Mouse (Mus musculus): ENCODE data around the gene Srrm3. TPM values are rescaled to one million over a fixed set of nuclear protein-coding genes. Genes with fewer than 3 reads are reported as not detected.

The Srrm3 gene
- polyA plus RNA-seq (2012; rRNA removed) = 25.2 and 42.1 TPM in 2 replicates

GRCm38 (mm10) chr5:135806555-135807262, at the start of gene Srrm3:
Srrm3 (plus strand) TSS chr5:135806890.

DNA sequence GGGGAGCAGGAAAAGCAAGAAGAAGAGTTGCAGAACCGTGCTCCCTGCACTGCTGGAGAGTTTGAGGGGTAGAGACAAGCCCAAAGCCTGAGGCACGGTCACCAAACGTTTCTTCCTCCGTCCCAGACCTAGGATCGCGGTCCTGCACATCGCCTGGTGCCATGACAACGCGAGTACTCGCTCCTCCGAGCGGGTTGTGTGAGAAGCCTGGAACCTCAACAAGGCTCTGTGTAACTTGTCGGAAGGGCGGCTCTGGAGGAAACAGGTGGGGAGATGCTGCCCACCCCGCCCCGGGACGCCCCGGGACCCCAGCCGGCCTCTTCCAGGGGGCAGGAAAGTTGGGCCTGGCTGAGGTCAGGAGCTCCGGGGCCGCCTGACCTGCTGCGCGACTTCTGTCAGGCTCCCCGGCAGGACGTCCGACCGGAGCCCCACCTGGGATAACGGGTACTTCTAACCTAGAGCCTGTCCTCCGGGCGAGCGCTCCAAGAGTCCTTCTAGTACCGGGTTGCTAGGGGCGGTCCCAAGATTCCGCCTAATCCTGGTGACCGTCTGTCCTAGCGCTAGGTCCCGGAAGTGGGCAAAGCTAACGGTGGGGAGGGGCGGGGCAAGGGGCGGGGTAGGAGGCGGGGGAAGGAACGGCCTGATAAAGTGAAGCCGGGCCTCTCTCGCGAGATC, 28.8 kb upstream of the Srrm3 start, which contains the start of gene Styxl1:
Styxl1 (minus strand) TSS at position 590 of the 675 bp plus-strand sequence.

DNA sequence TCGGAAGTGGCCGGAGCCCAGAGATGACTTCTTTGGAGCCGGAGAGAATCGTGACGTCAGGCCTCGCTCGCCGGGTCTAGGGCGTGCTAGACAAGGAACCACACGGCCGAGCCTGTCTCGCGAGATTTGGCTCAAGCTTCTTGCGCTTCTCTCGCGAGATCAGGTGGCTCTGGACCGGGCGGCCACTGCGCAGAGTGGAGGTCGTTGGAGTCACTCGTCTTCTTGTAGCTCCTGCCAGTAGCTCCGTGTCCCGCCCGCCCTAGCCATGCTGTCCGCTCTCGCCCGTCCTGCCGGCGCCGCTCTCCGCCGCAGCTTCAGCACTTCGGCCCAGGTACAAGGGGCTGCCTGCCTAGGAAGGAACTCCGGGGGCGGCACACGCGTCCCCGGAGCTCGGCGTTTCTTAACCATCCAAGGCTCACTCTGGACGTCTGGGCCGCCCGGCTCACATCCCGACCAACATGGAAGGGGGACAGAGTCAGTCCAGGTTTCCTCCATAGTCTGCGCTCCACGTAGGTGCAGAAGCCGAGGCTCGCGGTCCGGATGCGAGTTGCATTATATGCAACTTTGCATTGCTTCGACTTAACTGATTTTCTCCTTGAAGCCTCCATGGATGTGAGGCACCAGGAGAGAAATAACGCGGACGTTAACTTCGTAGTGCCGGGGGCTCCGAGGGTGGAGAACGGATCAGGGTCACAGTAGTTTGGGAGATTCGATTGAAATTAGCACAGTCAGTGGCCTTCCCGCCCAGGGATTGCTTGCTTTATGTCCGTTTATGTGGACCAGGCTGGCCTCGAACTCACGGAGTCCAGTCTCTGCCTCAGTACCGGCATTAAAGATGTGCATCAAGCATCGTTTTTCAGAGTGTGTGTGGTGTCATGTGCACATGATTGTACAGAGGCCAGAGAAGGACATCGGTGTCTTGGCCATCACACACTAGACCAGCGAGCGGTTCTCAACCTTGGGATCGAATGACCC, 27.9 kb upstream of the Srrm3 start, which contains the start of gene Mdh2:
Mdh2 (plus strand) TSS at position 10 of the 975 bp plus-strand sequence.

GRCm38 (mm10) chr5:135887675-135888102, 81.0 kb downstream of the Srrm3 start, which contains the start of gene Hspb1:
Hspb1 (plus strand) TSS chr5:135887919.

Other genes starting within 250 kb of the Srrm3 start
- not detected in 2 replicates for gene Ccl26, start 243.3 kb upstream of the Srrm3 start, polyA plus RNA-seq (2012; rRNA removed)
- gene Ccl24, start 233.8 kb upstream of the Srrm3 start, polyA plus RNA-seq (2012; rRNA removed) = 1.1 and 1.9 TPM in 2 replicates
- gene Rhbdd2, start 174.3 kb upstream of the Srrm3 start, polyA plus RNA-seq (2012; rRNA removed) = 31.3 and 43.9 TPM in 2 replicates
- gene Por, start 136.9 kb upstream of the Srrm3 start, polyA plus RNA-seq (2012; rRNA removed) = 98.3 and 105 TPM in 2 replicates
- gene Tmem120a, start 62.4 kb upstream of the Srrm3 start, polyA plus RNA-seq (2012; rRNA removed) = 17.2 and 21.9 TPM in 2 replicates
- gene Styxl1, start 28.5 kb upstream of the Srrm3 start, polyA plus RNA-seq (2012; rRNA removed) = 0.09 TPM in 1 of 2 replicates, not detected in the other
- gene Mdh2, start 28.4 kb upstream of the Srrm3 start, polyA plus RNA-seq (2012; rRNA removed) = 368 and 514 TPM in 2 replicates
- 17.4 and 33.9 TPM in 2 replicates for gene Hspb1, start 81.0 kb downstream of the Srrm3 start, polyA plus RNA-seq (2012; rRNA removed)
- gene Ywhag, start 127.7 kb downstream of the Srrm3 start, polyA plus RNA-seq (2012; rRNA removed) = 154 and 188 TPM in 2 replicates
- 1.3 and 4.9 TPM in 2 replicates for gene Ssc4d, start 167.6 kb downstream of the Srrm3 start, polyA plus RNA-seq (2012; rRNA removed)
- 0.09 and 0.10 TPM in 2 replicates for gene Zp3, start 173.2 kb downstream of the Srrm3 start, polyA plus RNA-seq (2012; rRNA removed)
- gene Dtx2, start 187.9 kb downstream of the Srrm3 start, polyA plus RNA-seq (2012; rRNA removed) = 17.9 and 23.2 TPM in 2 replicates
- 1.2 and 5.9 TPM in 2 replicates for gene Upk3b, start 231.6 kb downstream of the Srrm3 start, polyA plus RNA-seq (2012; rRNA removed)
- gene Upk3bl, start 247.6 kb downstream of the Srrm3 start, polyA plus RNA-seq (2012; rRNA removed) = 0.40 and 1.4 TPM in 2 replicates

Measured in central nervous system, embryonic 11.5 days (tissue).